Mouse (Mus musculus) kidney, postnatal 0 days (tissue): ENCODE measurements around the gene Galnt17. TPM values are rescaled to one million over a fixed set of nuclear protein-coding genes. Genes with fewer than 3 reads are reported as not detected.

Experiments
- ATAC-seq: fragments of 200-750 bp; cut with Nextera tagmentation; replicated peaks from 2 replicates; pipeline ENCODE4 v1.8.0; 2017; ENCODE audit warnings: low read depth, moderate number of reproducible peaks, moderate TSS enrichment, moderate library complexity; ENCODE audit not compliant: low FRiP score
- DNase-seq: peaks from one replicate; pipeline ENCODE4 v3.0.0-alpha.2; 2016; ENCODE audit warnings: low spot score
- H3K27ac ChIP-seq: fragments of 300-500 bp; sonication (generic); 2 replicates; pipeline ENCODE4 v1.5.1; 2014; ENCODE audit warnings: mild to moderate bottlenecking
- H3K27me3 ChIP-seq: fragments of 300-500 bp; sonication (generic); 2 replicates; pipeline ENCODE4 v1.6.1; 2014; ENCODE audit warnings: low read length, mixed read lengths; ENCODE audit not compliant: insufficient read depth
- H3K36me3 ChIP-seq: fragments of 300-500 bp; sonication (generic); 2 replicates; pipeline ENCODE4 v1.6.1; 2014; ENCODE audit warnings: low read length, mixed read lengths; ENCODE audit not compliant: insufficient read depth
- H3K4me1 ChIP-seq: fragments of 300-500 bp; sonication (generic); replicated peaks from 2 replicates; pipeline ENCODE4 v1.6.1; 2014; ENCODE audit warnings: antibody characterized with exemption, low read length, mixed read lengths; ENCODE audit not compliant: insufficient read depth
- H3K4me2 ChIP-seq: fragments of 300-500 bp; sonication (generic); 2 replicates; pipeline ENCODE4 v1.6.1; 2014; ENCODE audit warnings: mild to moderate bottlenecking, low read length, moderate library complexity, mixed read lengths
- H3K4me3 ChIP-seq: fragments of 300-500 bp; sonication (generic); replicated peaks from 2 replicates; pipeline ENCODE4 v1.5.1; 2014; ENCODE audit warnings: low read depth, low read length
- H3K9ac ChIP-seq: fragments of 300-500 bp; sonication (generic); 2 replicates; pipeline ENCODE4 v1.6.1; 2014; ENCODE audit warnings: low read depth, low read length
- H3K9me3 ChIP-seq: fragments of 300-500 bp; sonication (generic); replicated peaks from 2 replicates; pipeline ENCODE4 v1.6.1; 2016; ENCODE audit warnings: low read length, inconsistent platforms, mixed read lengths
- CTCF ChIP-seq: IDR thresholded peaks from 2 replicates; pipeline ENCODE4 v1.5.1; 2016; ENCODE audit warnings: antibody characterized with exemption, low read depth, mild to moderate bottlenecking, moderate library complexity
- WGBS: fragments of 180-500 bp; shearing (Covaris S2); extraction: QIAGEN DNeasy Blood & Tissue Kit; methylation state at CpG from one replicate; pipeline ENCODE4 v1.1.7; 2014; 5-methylcytosine and 5-hydroxymethylcytosine counted together
- polyA plus RNA-seq: library from polyadenylated mRNA; unstranded; fragments of >200 nt; fragmentation: Nextera tagmentation; extraction: Ambion mirVana; gene quantifications from 2 replicates; pipeline ENCODE4 v1.2.1, GENCODE M21; 2015

Gene Galnt17
- polyA plus RNA-seq, 1 experiment from 2014 or later, result 1.2 TPM

DNA sequence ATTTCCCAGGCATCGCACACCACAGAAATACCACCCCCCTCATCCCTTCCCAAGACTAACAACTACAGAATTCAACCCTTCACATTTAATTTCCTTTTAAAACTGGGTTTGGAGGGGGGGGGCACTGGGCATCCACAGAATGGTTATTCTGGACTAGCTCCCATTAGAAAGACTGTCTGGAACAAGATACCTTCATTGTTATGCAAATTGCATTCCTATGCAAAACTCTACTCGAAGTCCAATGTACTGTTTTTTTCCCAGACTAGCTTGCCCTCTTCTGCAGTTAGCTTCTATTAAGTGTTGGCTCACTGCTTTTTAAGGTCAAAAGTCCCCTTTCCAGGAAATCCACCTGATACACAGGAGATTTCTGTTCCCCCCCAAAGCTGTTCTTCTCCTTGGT, 131.1 kb downstream of the Galnt17 start:
- no peak for TF ChIP-seq CTCF
- 42% methylated on average over 2 of the region's 2 CpGs for WGBS
- Histone ChIP-seq H3K9me3 (no peaks in the 10 kb centered on the region), H3K27ac (no peak overlapping the region), H3K4me3 (no peak overlapping the region), H3K4me2 (no peak overlapping the region), H3K4me1 (no peaks in the 10 kb centered on the region), H3K9ac (no peak overlapping the region), H3K27me3 (no peaks in the 10 kb centered on the region), H3K36me3 (no peaks in the 10 kb centered on the region)
- DNase-seq (no peak), ATAC-seq (no peak)

DNA sequence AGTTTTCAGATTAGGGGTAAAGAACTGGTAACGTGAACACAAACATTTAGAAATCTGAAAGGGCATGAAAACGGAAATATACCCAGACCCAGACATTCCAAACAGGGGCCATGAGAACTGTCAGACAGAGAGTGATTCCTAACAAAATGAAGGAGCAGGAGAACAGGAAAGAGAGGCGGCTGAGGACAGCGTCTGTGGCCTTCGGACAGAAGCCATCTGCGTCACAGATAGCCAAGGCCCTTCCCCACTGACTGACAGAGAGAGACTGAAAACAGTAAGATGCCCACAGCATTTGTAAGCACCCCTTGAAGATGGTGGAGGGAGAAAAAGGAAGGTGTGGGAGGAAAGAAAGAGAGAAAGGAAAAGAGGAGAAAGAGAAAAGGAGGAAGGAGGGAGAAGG, 139.1 kb downstream of the Galnt17 start:
- H3K4me2 ChIP-seq, result no peak overlapping the region
- 75% methylated on average over 6 of the region's 6 CpGs for WGBS
- ATAC-seq (no peak), DNase-seq (no peak)
- no peak overlapping the region for H3K27ac ChIP-seq
- no peaks in the 10 kb centered on the region for H3K27me3 ChIP-seq
- no peak overlapping the region for H3K9ac ChIP-seq
- no peak overlapping the region for H3K4me3 ChIP-seq
- no peak for TF ChIP-seq CTCF
- no peaks in the 10 kb centered on the region for H3K4me1 ChIP-seq
- H3K9me3 ChIP-seq, result no peaks in the 10 kb centered on the region
- no peaks in the 10 kb centered on the region for H3K36me3 ChIP-seq

DNA sequence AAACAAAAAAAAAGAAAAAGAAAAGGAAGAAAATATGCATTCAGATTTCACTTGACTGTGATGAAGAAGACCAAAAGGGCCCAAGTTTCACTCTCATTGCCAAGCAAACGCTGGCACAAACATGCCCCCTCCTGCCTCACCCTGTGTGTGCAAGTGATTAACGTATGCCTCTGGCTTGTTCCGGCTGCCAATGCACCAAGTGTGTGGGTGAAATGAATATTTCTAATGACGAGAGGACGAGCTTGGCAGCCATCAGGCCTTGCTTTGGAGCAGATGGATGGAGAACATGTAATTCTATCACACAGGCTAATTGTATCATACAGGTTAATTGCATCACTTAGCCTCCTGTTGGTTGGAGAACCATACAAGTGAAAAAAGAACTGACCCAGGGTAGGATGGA, 140.9 kb downstream of the Galnt17 start:
- H3K4me3 ChIP-seq, result no peak overlapping the region
- WGBS, result 72% methylated on average over 5 of the region's 5 CpGs
- H3K9ac ChIP-seq, result no peak overlapping the region
- no peaks in the 10 kb centered on the region for H3K4me1 ChIP-seq
- ATAC-seq, result no peak
- H3K27ac ChIP-seq, result no peak overlapping the region
- H3K9me3 ChIP-seq, result no peaks in the 10 kb centered on the region
- no peaks in the 10 kb centered on the region for H3K27me3 ChIP-seq
- DNase-seq, result no peak
- TF ChIP-seq CTCF, result no peak
- no peak overlapping the region for H3K4me2 ChIP-seq
- H3K36me3 ChIP-seq, result no peaks in the 10 kb centered on the region

DNA sequence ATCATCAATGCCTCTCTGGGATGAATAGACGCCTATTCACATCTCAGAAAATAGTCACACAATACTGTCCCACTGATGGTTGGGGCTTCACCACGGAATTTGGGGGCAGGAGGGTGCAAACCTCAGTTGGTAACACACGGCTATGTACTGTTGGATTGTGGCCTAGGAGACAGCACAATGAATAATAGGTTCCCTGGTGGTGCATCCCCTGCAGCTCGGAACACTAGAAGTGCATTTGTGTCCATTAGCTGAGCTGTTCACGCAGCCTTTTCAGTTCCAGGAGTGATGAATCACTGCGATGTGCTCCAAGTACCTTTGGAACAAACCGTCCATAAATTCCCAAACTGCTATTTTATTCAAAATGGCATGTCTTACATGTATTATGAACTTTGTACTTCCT, 142.6 kb downstream of the Galnt17 start:
- Histone ChIP-seq H3K9me3 (no peaks in the 10 kb centered on the region), H3K36me3 (no peaks in the 10 kb centered on the region), H3K4me1 (no peaks in the 10 kb centered on the region), H3K27me3 (no peaks in the 10 kb centered on the region), H3K4me3 (no peak overlapping the region), H3K4me2 (no peak overlapping the region), H3K27ac (no peak overlapping the region), H3K9ac (no peak overlapping the region)
- TF ChIP-seq CTCF, result no peak
- DNase-seq, result no peak
- ATAC-seq, result no peak
- WGBS, result 80% methylated on average over 7 of the region's 7 CpGs

DNA sequence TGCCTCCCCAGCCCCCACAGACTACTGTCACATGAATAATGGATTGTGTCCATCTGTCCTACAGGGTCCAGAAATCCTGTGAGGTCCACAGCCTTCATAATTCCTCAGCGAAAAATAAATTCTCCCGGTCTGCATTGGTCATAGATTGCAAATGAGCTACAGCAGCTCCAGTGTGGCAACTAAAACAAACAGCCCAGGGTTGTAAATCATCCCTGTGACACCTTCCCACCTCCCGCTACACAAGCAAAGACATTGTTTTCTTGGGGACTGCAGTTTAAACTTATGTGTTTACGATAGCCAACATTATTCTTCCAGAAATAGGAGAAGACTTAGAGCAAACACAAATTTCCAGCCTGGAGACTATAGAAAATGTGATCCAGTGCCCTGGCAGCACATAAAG, 150.4 kb downstream of the Galnt17 start:
- no peak overlapping the region for H3K4me2 ChIP-seq
- H3K27ac ChIP-seq, result no peak overlapping the region
- no peaks in the 10 kb centered on the region for H3K27me3 ChIP-seq
- H3K4me3 ChIP-seq, result no peak overlapping the region
- no peaks in the 10 kb centered on the region for H3K36me3 ChIP-seq
- no peak overlapping the region for H3K9ac ChIP-seq
- no peak for TF ChIP-seq CTCF
- ATAC-seq (no peak), DNase-seq (peak; percentile 26)
- H3K9me3 ChIP-seq, result no peaks in the 10 kb centered on the region
- WGBS, result 28% methylated on average over 4 of the region's 4 CpGs
- H3K4me1 ChIP-seq, result no peaks in the 10 kb centered on the region; the same call in 1 of the 2 replicates

DNA sequence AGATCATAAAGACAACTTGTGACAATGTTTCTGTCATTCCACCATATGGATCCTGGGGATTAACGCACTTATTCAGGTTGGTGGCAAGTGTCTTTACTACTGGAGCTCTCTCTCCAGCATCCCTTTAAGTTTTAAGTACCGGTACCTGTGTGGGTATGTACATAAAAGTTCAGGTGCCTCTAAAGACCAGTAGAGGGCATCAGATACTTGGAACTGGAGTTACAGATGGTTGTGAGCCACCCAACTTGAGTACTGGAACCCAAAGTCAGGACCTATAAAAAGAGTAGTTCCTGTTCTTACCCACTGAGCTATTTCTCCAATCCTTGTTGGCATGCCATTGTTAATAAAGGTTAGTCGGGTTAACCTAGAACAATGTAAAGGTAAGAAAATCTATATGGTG, 152.0 kb downstream of the Galnt17 start:
- DNase-seq, result no peak
- WGBS, result 77% methylated on average over 3 of the region's 3 CpGs
- TF ChIP-seq CTCF, result peak; percentile 35; the same call in 1 of the 2 replicates

DNA sequence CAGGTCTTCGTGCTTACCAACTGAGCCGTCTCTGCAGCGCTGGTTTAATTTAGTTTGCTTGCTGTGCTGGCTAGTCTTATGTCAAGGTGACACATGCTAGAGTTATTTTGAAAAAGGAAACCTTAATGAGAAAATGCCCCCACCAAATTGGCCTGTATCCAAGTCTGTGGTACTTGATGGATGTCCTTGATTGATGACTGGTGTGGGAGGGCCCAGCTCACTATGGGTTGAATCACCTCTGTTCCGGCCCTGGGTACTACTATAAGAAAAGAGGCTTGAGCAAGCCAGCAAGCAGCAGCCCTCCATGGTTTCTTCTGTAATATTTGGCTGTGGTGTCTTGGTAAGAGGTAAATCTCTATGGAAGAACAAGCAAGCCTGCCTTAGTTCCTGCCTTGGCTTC, 165.7 kb downstream of the Galnt17 start:
- no peak overlapping the region for H3K27ac ChIP-seq
- H3K9me3 ChIP-seq, result no peaks in the 10 kb centered on the region
- H3K27me3 ChIP-seq, result no peaks in the 10 kb centered on the region
- no peak overlapping the region for H3K4me2 ChIP-seq
- no peak for TF ChIP-seq CTCF
- no peaks in the 10 kb centered on the region for H3K4me1 ChIP-seq
- WGBS, result 36% methylated on average over 4 of the region's 4 CpGs
- ATAC-seq, result no peak
- no peak overlapping the region for H3K9ac ChIP-seq
- no peaks in the 10 kb centered on the region for H3K36me3 ChIP-seq
- H3K4me3 ChIP-seq, result no peak overlapping the region
- peak; percentile 25 for DNase-seq

More for the DNA sequence above, 152.0 kb downstream of the Galnt17 start:
- Histone ChIP-seq H3K4me2 (no peak overlapping the region), H3K9ac (no peak overlapping the region), H3K4me3 (no peak overlapping the region), H3K36me3 (no peaks in the 10 kb centered on the region), H3K9me3 (no peaks in the 10 kb centered on the region), H3K27ac (no peak overlapping the region), H3K4me1 (no peaks in the 10 kb centered on the region; the same call in 1 of the 2 replicates), H3K27me3 (no peaks in the 10 kb centered on the region)
- ATAC-seq, result no peak
